Mouse (Mus musculus) testis, adult 2 months (tissue): Measurements from ENCODE around the gene Lmod2. TPM values are rescaled to one million over a fixed set of nuclear protein-coding genes. Genes with fewer than 3 reads are reported as not detected.

ENCODE experiments used
- H3K27ac ChIP-seq: fragments of 200-500 bp; 2 replicates; pipeline ENCODE4 v1.5.1; 2012; ENCODE audit warnings: low read depth, low read length; ENCODE audit not compliant: control insufficient read depth, insufficient read depth
- H3K27me3 ChIP-seq: fragments of 200-500 bp; 2 replicates; pipeline ENCODE4 v1.6.1; 2012; ENCODE audit warnings: mild to moderate bottlenecking, low read length, moderate library complexity; ENCODE audit not compliant: control insufficient read depth, insufficient read depth
- H3K36me3 ChIP-seq: fragments of 200-500 bp; 2 replicates; pipeline ENCODE4 v1.6.1; 2012; ENCODE audit warnings: mild to moderate bottlenecking, low read length; ENCODE audit not compliant: control insufficient read depth, insufficient read depth
- H3K4me1 ChIP-seq: fragments of 200-500 bp; 2 replicates; pipeline ENCODE4 v1.6.1; 2012; ENCODE audit warnings: low read length; ENCODE audit not compliant: control insufficient read depth, insufficient read depth
- H3K4me3 ChIP-seq: fragments of 200-500 bp; 2 replicates; pipeline ENCODE4 v1.5.1; 2012; ENCODE audit warnings: low read depth, mild to moderate bottlenecking, low read length, moderate library complexity, mixed read lengths; ENCODE audit not compliant: control insufficient read depth
- CTCF ChIP-seq: fragments of 200-500 bp; IDR thresholded peaks from 2 replicates; pipeline ENCODE4 v1.5.1; 2012; ENCODE audit warnings: low read depth, mild to moderate bottlenecking, inconsistent platforms, low read length, moderate library complexity; ENCODE audit not compliant: control insufficient read depth, insufficient read depth, insufficient replicate concordance
- POLR2A ChIP-seq: fragments of 200-500 bp; IDR thresholded peaks from 2 replicates; pipeline ENCODE4 v1.6.1; 2012; ENCODE audit warnings: low read depth, mild to moderate bottlenecking, inconsistent platforms, low read length, moderate library complexity; ENCODE audit not compliant: control insufficient read depth
- polyA plus RNA-seq: library from polyadenylated mRNA; depleted of rRNA; stranded (reverse); fragments of >200 nt; gene quantifications from 2 replicates; pipeline ENCODE4 v1.2.3, GENCODE M21; 2012

Lmod2 gene
- polyA plus RNA-seq, 1 experiment, result not detected

- Histone ChIP-seq H3K27ac (no peak overlapping the region), H3K4me1 (peaks cover 2% of the 10 kb centered on the region), H3K4me3 (no peak overlapping the region), H3K27me3 (no peaks in the 10 kb centered on the region), H3K36me3 (no peaks in the 10 kb centered on the region)
- TF ChIP-seq POLR2A (no peak), CTCF (no peak)
Observed at GRCm38 (mm10) chr6:24608129-24608528, 10.6 kb downstream of the Lmod2 start.

DNA sequence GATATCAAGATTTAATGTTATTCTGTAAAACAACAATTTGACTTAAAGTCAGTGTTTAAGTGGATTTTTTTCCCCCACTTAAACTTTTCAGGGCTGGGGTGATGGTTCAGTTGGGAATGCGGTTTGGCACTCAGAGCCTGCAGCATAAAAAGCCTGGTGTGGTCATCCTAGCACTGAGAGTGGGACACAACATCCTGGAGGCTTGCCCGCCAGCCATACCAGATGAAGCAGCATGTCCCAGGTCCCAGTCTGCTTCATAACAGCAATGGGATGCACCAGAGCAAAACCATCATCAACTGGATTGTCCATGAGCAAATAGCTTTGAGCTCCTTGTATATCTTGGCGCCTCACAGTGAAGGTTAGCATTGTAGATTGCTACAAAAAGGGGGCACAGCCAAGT lies 11.1 kb downstream of the Lmod2 start:
- peaks cover 1% of the 10 kb centered on the region for H3K4me1 ChIP-seq
- no peak for TF ChIP-seq POLR2A
- TF ChIP-seq CTCF, result no peak
- no peaks in the 10 kb centered on the region for H3K36me3 ChIP-seq
- H3K27ac ChIP-seq, result no peak overlapping the region
- H3K4me3 ChIP-seq, result no peak overlapping the region
- H3K27me3 ChIP-seq, result no peaks in the 10 kb centered on the region

DNA sequence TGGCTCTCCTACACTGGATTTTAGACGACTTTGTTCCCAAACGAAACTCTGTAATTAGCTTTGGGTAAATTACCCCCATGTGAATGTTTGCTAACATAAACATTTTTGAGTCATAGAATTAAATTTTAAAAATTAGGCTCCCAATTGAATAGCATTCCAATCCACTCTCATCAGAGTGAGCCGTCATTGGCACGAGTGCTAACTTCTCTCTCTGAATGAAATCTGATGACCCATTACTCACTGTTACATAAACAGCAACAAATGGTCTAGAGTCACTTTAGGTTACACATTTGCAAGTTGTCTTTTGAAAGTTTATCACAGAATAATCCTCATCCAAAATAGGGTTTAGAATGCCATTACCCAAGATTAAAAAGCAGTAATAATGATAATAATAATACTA lies 12.0 kb downstream of the Lmod2 start:
- Histone ChIP-seq H3K27ac (no peak overlapping the region), H3K4me1 (no peaks in the 10 kb centered on the region), H3K4me3 (no peak overlapping the region), H3K27me3 (no peaks in the 10 kb centered on the region), H3K36me3 (no peaks in the 10 kb centered on the region)
- TF ChIP-seq POLR2A (no peak), CTCF (no peak)

DNA sequence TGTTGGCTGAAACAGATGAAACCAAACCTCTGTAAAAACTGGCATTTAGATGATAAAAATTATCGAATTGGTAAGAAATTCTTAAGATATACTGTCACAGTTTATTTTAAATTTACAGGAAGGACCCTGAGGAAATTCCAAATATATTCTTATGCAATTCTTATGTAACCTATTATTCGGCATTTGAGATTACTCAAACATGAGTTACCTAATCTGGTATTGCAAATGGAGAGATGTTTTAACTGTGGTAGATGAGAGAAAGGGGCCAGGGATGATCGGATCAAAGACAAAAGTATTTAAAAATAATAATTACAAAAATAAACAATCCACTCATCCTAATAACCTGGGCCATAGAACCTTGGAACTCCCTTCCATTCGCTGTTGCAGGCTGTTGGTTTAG lies 12.8 kb downstream of the Lmod2 start:
- no peaks in the 10 kb centered on the region for H3K4me1 ChIP-seq
- no peak for TF ChIP-seq CTCF
- no peaks in the 10 kb centered on the region for H3K36me3 ChIP-seq
- H3K27me3 ChIP-seq, result no peaks in the 10 kb centered on the region
- no peak overlapping the region for H3K27ac ChIP-seq
- no peak overlapping the region for H3K4me3 ChIP-seq

DNA sequence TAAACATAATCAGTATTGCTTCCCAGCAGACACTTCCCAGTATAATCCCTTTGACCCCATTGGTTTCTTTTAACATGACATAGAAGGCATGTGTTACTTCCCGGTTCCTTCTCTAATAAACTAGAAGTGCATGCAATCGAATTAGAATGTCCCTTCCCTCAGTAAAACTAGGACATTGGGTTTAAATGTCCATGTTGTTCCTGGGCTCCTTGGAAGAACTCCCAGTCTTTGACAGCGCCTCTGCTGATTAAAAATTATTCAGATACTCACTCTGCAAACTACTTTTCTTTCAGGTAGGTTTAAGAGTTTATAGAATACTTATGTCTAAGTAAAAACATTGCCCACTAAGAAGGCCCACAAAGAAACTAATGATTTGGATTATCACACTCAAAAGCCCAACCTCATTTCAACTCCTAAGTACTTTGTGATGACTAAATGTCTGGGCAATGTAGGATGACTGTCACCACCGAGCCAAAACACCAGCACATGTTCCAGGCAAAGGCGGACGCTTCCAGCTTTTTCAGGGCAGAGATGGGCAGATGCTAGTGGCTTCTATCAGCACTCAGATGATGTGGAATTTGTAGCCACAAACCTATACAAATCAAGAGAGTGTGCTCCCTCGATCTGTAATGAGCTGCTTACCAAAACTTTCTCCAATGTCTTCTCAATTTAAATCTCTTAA lies 14.7 kb downstream of the Lmod2 start:
- Histone ChIP-seq H3K4me1 (no peaks in the 10 kb centered on the region), H3K27me3 (no peaks in the 10 kb centered on the region), H3K4me3 (no peak overlapping the region), H3K36me3 (no peaks in the 10 kb centered on the region), H3K27ac (no peak overlapping the region)
- TF ChIP-seq POLR2A (no peak), CTCF (no peak)

DNA sequence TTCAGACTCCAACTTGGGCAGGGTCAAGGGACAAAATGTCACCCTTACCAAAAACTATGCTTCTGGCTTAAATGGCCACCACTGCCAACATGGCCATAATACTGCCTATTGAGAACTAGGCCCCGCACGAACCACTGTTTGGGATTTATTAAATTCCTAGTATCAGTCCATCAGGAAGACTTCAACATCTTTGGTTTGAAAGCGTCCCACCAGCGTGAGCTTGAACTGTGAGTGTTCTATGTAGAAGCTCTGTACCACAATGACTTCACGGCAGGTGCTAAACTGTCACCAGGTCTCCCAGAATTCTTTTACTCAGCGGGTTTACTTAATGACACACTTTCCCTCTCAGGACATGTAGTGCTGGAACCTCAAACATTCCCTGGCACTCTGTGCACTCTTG lies 15.8 kb downstream of the Lmod2 start:
- Histone ChIP-seq H3K36me3 (peaks cover 1% of the 10 kb centered on the region; the same call in 1 of the 2 replicates), H3K27me3 (no peaks in the 10 kb centered on the region), H3K4me3 (no peak overlapping the region), H3K27ac (no peak overlapping the region), H3K4me1 (no peaks in the 10 kb centered on the region)
- TF ChIP-seq CTCF (no peak), POLR2A (no peak)

GRCm38 (mm10) chr6:24613918-24614317 lies 16.4 kb downstream of the Lmod2 start:
- TF ChIP-seq CTCF (no peak), POLR2A (no peak)
- Histone ChIP-seq H3K27me3 (no peaks in the 10 kb centered on the region), H3K27ac (no peak overlapping the region), H3K36me3 (peaks cover 1% of the 10 kb centered on the region; the same call in 1 of the 2 replicates), H3K4me3 (no peak overlapping the region), H3K4me1 (no peaks in the 10 kb centered on the region)
